Mouse (Mus musculus): ENCODE results near the gene Slc39a11. TPM values are rescaled to one million over a fixed set of nuclear protein-coding genes. Genes with fewer than 3 reads are reported as not detected.
A peak's percentile ranks its signal among the peaks of the same experiment; 100 is the strongest.
"Not testable (repeated sequence)": the region's sequence is repeated elsewhere in the genome, so short reads cannot be mapped to it uniquely, and the experiment has no call there.

Gene Slc39a11
- total RNA-seq, 2 experiments from 2014 or later, result 17.3 to 18.5 TPM

- DNase-seq, result no peak
Measured at GRCm38 (mm10) chr11:113667704-113668103, 17.8 kb upstream of the Slc39a11 start.

GRCm38 (mm10) chr11:113667122-113667521, 17.2 kb upstream of the Slc39a11 start:
- no peak for DNase-seq

DNA sequence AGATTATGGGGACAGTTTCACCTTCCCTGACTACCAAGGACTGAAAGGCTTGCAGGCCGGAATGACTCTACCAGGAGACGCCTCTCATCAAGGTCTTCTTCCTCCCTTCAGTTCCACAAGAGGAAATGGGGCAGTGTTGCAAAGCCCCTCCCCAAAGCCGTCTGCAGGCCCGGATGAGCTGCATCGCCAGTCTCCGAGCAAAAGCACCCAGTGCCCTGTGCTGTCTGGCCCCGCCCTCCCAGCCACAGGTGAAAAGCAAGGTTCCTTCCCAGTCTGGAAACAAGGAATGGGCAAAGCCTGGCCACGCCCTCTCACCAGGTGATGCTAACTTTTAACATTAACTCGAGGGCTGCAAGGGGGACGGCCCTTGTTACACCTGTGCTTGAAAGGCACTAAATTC, 16.8 kb upstream of the Slc39a11 start:
- no peak for DNase-seq

GRCm38 (mm10) chr11:113666205-113666604, 16.3 kb upstream of the Slc39a11 start:
- no peak for DNase-seq

- DNase-seq, result no peak
Measured at GRCm38 (mm10) chr11:113664279-113664678, 14.4 kb upstream of the Slc39a11 start.

DNA sequence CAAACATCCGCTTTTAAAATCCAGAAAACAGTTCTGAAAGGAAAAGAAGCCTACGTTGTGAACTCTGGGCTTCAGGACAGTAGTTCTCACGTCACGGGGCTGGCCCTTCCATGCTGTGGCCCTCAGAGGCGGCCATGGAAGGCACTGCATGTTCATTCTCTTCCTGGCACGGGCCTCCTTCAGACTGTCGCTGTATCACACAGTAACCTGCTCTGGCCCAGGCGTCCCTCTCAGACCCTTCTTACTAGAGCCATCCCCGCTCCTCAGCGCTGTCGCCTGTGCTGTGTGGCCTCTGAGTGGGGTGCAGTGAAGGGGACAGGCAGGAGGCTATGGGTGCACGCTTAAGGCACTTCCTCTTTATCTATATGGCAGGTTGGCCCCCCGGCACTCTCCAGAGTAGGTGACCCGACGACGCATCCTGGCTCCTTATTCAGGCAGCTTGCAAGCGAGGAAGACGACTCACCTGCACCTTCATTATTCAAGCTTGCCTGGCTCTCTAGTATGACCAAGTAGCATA, 12.0 kb upstream of the Slc39a11 start:
- DNase-seq, result no peak

DNA sequence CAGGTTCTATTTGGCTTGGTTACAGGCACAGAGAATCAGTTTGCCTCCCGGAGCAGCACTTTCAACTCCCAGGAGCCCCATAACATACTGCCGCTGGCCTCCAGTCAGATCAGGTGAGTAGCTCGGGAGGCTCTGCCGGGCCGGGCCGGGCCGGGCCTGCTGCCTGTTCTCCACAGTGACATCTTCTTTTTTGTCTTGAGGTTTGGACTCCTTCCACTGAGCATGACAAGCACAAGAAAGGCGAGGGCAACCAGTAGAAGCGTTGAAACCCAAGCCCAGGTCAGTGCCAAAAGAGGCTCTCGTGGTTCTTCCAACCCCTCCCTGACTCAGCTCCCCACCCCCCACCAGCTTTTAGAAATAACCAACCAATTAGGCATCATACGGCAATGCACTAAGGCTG, 11.1 kb upstream of the Slc39a11 start:
- no peak for DNase-seq

GRCm38 (mm10) chr11:113660213-113660612, 10.3 kb upstream of the Slc39a11 start:
- DNase-seq, result not testable (repeated sequence)

- DNase-seq, result no peak
Measured at GRCm38 (mm10) chr11:113658763-113659162, 8.9 kb upstream of the Slc39a11 start.

GRCm38 (mm10) chr11:113658319-113658718, 8.4 kb upstream of the Slc39a11 start:
- no peak for DNase-seq

DNA sequence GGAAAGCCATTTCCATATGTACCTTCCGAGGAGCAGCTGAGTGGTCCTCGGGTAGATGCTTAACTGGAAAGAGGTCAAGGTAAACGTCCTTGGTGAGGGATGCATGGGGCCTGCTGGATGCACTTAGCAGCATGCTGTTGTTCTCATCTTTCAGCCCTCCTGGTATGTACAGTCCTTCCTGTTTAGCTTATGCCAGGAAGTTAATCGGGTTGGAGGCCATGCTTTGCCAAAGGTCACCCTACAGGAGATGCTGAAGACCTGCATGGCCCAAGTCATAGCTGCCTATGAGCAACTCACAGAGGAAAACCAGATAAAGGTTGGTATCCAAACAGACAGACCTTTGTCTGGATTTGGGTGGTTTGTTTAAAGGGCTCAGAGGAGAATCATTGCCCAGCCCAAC, 7.3 kb upstream of the Slc39a11 start:
- no peak for DNase-seq

GRCm38 (mm10) chr11:113656511-113656932, 6.6 kb upstream of the Slc39a11 start:
- peak; percentile 58 for DNase-seq

GRCm38 (mm10) chr11:113654561-113655270, 4.8 kb upstream of the Slc39a11 start:
- no peak for DNase-seq

DNA sequence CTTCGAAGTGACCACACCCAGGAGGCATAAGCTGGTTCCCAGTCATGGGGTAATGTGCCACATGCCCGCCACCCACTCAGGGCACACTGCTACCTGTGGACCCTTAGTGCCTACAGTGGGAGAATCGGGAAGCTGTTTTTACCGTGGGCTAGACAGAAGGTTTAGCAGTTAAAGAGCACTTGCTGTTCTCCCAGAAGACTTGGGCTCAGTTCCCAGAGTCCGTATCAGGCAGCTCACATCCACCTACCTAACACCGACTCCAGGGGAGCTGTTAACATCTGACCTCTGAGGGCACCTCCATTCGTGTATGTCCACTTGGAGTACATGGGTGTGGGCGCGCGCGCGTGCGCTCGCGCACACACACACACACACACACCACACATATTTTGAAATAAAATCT, 4.2 kb upstream of the Slc39a11 start:
- DNase-seq, result no peak

- DNase-seq, result no peak
Measured at GRCm38 (mm10) chr11:113652516-113652915, 2.6 kb upstream of the Slc39a11 start.

DNA sequence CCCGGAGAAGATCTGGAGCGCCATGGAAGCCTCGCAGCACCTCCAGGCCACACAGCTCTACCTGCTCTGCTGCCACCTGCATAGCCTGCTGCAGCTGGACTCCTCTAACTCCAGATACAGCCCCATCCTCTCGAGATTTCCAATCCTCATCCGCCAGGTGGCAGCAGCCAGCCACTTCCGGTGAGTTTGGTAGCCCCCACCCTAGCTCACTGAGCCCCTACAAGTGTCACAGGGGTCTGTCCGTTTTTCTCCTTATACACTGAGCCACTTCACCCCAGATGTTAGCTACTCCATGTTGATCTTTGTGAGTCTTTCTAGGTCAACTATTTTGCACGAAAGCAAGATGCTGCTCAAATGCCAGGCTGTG, 2.0 kb upstream of the Slc39a11 start:
- peak; percentile 35 for DNase-seq

DNA sequence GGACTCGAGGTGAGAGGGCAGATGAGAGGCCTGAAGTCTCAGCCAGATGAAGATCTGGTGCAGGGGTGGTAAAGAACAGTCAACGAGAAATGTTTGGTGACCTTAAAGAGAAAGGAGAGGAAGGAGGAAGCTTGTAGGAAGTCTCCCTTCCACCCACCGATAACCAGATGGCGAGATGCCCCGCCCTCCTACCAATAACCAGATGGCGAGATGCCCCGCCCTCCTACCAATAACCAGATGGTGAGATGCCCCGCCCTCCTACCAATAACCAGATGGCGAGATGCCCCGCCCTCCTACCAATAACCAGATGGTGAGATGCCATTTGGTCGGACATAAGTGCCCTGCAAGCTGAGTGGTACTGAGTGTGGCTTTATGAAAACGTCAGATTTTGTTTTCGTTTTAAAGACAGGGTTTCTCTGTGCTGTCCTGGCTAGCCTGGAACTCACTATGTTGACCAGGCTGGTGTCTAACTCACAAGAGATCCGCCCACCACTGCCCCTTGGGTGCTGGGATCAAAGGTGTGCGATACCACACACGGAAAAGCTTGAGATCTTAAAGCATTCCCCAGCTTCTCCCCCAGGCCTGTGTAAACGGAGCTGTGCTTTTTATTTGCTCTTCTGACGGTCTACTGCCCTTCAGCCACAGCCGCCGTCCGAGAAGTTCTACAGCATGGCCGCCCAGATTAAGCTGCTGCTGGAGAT, 1.5 kb upstream of the Slc39a11 start:
- DNase-seq, result no peak

DNA sequence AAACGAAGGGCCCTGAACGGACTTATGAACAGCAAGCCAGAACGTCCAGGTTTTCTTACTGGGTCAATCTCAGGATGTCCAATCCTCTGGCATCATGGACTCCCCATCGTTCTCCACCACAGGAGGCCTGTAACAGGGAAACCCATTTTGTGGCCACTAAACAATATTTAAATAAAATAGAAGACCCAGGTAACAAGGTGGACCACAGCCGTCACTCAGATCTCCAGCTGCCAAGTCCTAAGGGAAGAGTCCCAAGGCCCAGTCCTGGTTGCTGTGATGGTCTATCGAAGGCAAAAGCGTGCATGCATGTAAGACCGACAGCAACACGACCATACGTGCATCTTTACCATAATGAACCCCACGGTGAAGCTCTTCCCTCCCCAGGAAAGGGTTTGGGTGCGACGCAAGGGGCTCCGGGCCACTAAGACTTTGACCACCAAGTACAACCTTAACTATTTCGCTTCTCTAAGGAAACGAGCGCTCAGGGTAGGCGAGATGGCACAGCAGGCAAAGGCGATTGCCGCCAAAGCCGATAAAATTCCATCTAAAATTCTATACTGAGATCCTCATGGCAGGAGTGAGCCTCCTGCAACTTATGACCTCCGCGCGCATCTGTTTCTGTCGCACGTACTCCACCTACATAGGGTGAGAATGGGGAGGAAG, 1.1 kb downstream of the Slc39a11 start, which contains the start of gene Cog1:
TSS of gene Cog1 (plus strand) at position 480 of the 663 bp plus-strand sequence.
- DNase-seq, result no peak

- peak; percentile 92 for DNase-seq
Measured at GRCm38 (mm10) chr11:113648152-113648551, 1.7 kb downstream of the Slc39a11 start.

GRCm38 (mm10) chr11:113645181-113645580, 4.7 kb downstream of the Slc39a11 start:
- no peak for DNase-seq

- no peak for DNase-seq
Measured at GRCm38 (mm10) chr11:113638680-113639079, 11.2 kb downstream of the Slc39a11 start.

- no peak for DNase-seq
Measured at GRCm38 (mm10) chr11:113634699-113635121, 15.2 kb downstream of the Slc39a11 start.

- no peak for DNase-seq
Measured at GRCm38 (mm10) chr11:113633398-113633797, 16.5 kb downstream of the Slc39a11 start.
